Comparison of ENCODE assay signal across 9 mouse cellular contexts in genomic region chr10:56227771-56228275, GRCm38 (mm10). TPM values are rescaled to one million over a fixed set of nuclear protein-coding genes. Genes with fewer than 3 reads are reported as not detected.
DNase-seq lines count a peak whose midpoint lies in the region; ATAC-seq lines count a peak whose summit lies in the region.
"Had no signal": no experiment of that assay in that cellular context is flagged by ENCODE, and none has a peak within 500 bp of the region (broad histone marks: within the 10 kb centered on the region; RNA-seq: fewer than 3 reads in every experiment).

No protein-coding gene starts in this region.

- no peaks in the 10 kb centered on the region for H3K9me3 ChIP-seq in forebrain, embryonic 15.5 days
- no peaks in the 10 kb centered on the region for H3K9me3 ChIP-seq in liver, embryonic 16.5 days (replicated peaks; ENCODE audit: control insufficient read depth, low read length)

- H3K4me3 ChIP-seq in forebrain, embryonic 15.5 days = peak overlapping the region; percentile 52
- peak overlapping the region; percentile 71 for H3K4me3 ChIP-seq in liver, embryonic 16.5 days (ENCODE audit: low read depth, low read length)

- DNase-seq in adrenal gland, postnatal 10 days = peak; percentile 14
- DNase-seq in adrenal gland, adult 8-10 months = no peak
- DNase-seq in right cerebral cortex, adult 2 months (ENCODE audit: low spot score in 2 of 2) = peak; percentile 8 to 9
- no peak for DNase-seq in right cerebral cortex, postnatal 4 days
- DNase-seq in urinary bladder, postnatal 36 days (ENCODE audit: low spot score in 2 of 2) = no peak
- no peak for DNase-seq in left cerebral cortex, postnatal 25 days (ENCODE audit: low spot score in 2 of 2)

- peak overlapping the region; percentile 50 for H3K4me2 ChIP-seq in forebrain, embryonic 15.5 days (replicated peaks)
- peak overlapping the region; percentile 74 for H3K4me2 ChIP-seq in liver, embryonic 16.5 days (ENCODE audit: low read depth, low read length)

- no peak for ATAC-seq in forebrain, embryonic 15.5 days (replicated peaks)
- ATAC-seq in liver, embryonic 16.5 days (ENCODE audit: low read depth) = no peak

- 74% methylated on average over 8 of the region's 8 CpGs for WGBS in forebrain, embryonic 15.5 days
- 68% methylated on average over 8 of the region's 8 CpGs for WGBS in liver, embryonic 16.5 days (ENCODE audit: insufficient replicate concordance)

- H3K27ac ChIP-seq in forebrain, embryonic 15.5 days (replicated peaks) = peak overlapping the region; percentile 92
- H3K27ac ChIP-seq in liver, embryonic 16.5 days (ENCODE audit: low read length) = no peak overlapping the region

- H3K4me1 ChIP-seq in forebrain, embryonic 15.5 days = peaks cover 12% of the 10 kb centered on the region
- peaks cover 3% of the 10 kb centered on the region for H3K4me1 ChIP-seq in liver, embryonic 16.5 days (ENCODE audit: control insufficient read depth, low read depth, low read length)

- intact Hi-C loops in left cerebral cortex, postnatal 25 days (cut with DNase I) = loop anchor here (1.0 to 2.0 kb wide), 2 partner anchors 113 to 122 kb away; partner anchors contain the start of gene Msl3l2

- no peaks in the 10 kb centered on the region for H3K36me3 ChIP-seq in forebrain, embryonic 15.5 days
- H3K36me3 ChIP-seq in liver, embryonic 16.5 days (ENCODE audit: control insufficient read depth, insufficient read depth) = no peaks in the 10 kb centered on the region

- H3K27me3 ChIP-seq in forebrain, embryonic 15.5 days = no peaks in the 10 kb centered on the region
- H3K27me3 ChIP-seq in liver, embryonic 16.5 days (ENCODE audit: control insufficient read depth, insufficient read depth, low read depth, low read length) = no peaks in the 10 kb centered on the region

- H3K9ac ChIP-seq in forebrain, embryonic 15.5 days (replicated peaks) = peak overlapping the region; percentile 60; the same call in 1 of the 2 replicates
- 0 out of 2 replicates have a peak overlapping the region, but pooled peaks have one; percentile 0 for H3K9ac ChIP-seq in liver, embryonic 16.5 days (ENCODE audit: low read depth, low read length)

RNA-seq across cellular contexts. Expression of gene Tbc1d32, which starts 0.7 kb away (rescaled TPM):
- total RNA-seq in adrenal gland, postnatal 10 days (2021) = 1 to 10 TPM; 5.4 to 8.9 TPM
- 10 to 100 TPM in 2 of 4 experiments, 1 to 10 TPM in 2; 6.9 to 10.9 (median 9.6) TPM for total RNA-seq in adrenal gland, adult 8-10 months (2022)
- 3.2 and 3.3 TPM in 2 replicates for polyA plus RNA-seq in forebrain, embryonic 15.5 days (2015; fragmentation: Nextera tagmentation; extraction: Ambion mirVana)
- polyA plus RNA-seq in liver, embryonic 16.5 days (2015; fragmentation: Nextera tagmentation; extraction: Ambion mirVana) = 0.35 and 0.36 TPM in 2 replicates
- 1 to 10 TPM; 7.4 to 7.8 TPM for total RNA-seq in left cerebral cortex, postnatal 25 days (2021)
- total RNA-seq: MEL had no signal

Comparison
In these comparisons a context has a peak if more than half of its experiments do, and no peak if none do; other contexts are left out.
1. DNase-seq: peak in adrenal gland, postnatal 10 days (single experiment) and right cerebral cortex, adult 2 months (2 of 2); none in adrenal gland, adult 8-10 months (single experiment), right cerebral cortex, postnatal 4 days (single experiment), urinary bladder, postnatal 36 days (0 of 2) and left cerebral cortex, postnatal 25 days (0 of 2).